Mouse (Mus musculus) liver, adult 2 months (tissue): ENCODE data around the gene Pet100.

ENCODE experiments used
- CTCF ChIP-seq: fragments of 200-500 bp; IDR thresholded peaks from 2 replicates; pipeline ENCODE4 v1.5.1; 2011; ENCODE audit warnings: low read depth, low read length, control low read depth
- POLR2A ChIP-seq: fragments of 200-500 bp; IDR thresholded peaks from 2 replicates; pipeline ENCODE4 v1.6.1; 2011; ENCODE audit warnings: low read length, control low read depth; ENCODE audit not compliant: insufficient read depth; ENCODE audit errors: extremely low read depth

DNA sequence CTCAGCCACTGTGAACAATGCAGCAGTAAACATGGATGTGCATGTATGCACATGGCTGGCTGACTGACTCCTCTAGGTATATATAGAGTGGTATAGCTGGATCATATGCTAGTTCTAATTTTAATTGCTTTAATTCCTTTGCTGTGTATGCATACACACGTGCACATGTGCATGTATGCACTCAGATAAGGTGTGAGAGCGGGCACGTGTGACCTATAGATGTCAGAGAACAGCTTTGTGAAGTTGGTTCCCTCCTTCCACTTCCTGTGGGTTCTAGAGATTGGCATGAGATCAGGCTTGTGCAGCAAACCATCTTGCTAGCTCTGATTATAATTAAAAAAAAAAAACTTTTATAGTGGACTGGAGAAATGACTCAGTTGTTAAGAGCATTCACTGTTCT is 31.5 kb downstream of the Pet100 start:
- TF ChIP-seq CTCF: no peak
- TF ChIP-seq POLR2A: no peak
